Mouse (Mus musculus) cerebellum, adult 11-12 months (tissue): ENCODE results near the gene Sash1.
"Not testable (repeated sequence)": the region's sequence is repeated elsewhere in the genome, so short reads cannot be mapped to it uniquely, and the experiment has no call there.

Experiments used
- DNase-seq: peaks from one replicate; pipeline ENCODE4 v3.0.0; 2022

Gene Sash1

DNA sequence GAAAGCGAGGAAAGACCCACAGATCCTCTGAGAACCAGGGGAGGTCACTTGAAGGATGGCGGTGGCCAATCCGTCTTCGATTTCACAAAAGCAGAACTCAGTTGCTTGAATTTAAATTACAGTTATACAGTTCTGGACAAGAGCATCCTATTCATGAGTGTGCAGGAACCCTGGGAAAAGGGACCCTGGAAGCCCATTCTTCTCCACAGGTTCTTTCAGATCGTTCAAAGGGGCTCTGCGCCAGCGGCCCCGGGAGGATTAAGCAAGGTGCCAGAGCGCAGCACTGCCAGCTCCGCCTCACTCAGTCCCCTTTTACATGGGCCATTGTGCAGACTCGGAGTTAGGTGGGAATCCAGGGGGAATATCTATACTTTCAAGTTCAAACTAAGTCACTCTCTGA, 136.3 kb downstream of the Sash1 start:
- no peak for DNase-seq

DNA sequence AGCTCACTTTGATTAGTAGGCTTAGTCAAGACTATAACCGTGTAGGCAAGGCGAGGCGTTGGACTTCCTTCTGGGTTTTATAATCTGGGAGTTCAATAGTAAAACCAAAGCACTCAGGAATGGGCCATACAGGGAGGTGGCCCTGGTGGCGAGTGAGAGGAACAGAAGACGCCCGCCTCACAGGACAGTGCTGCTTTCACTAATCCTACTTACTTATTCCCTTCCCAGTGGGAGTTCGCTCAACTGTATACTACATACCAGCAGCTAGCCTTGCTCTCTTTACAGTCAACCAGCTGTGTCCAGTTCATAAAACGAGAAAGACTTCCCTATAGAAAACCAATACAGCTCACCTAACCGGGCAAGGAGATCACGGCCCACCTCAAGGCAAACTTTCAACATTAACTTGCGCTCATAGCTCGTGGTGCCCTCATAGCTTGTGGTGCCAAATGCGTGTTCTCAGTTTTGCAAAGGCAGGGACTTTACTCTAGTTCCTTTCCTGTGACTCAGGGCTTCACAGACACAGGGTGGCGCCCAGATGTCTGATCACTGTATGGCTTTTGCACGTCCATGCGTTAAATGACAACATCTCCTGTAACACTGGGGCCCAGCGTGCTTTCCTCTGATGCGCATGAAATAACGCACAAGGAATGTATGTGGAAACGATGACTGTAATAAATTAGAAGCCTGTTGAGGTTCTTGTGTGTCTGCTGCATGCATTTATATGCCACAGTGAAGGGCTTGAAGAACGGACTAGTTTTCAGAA, 138.2 kb downstream of the Sash1 start:
- DNase-seq = no peak

DNA sequence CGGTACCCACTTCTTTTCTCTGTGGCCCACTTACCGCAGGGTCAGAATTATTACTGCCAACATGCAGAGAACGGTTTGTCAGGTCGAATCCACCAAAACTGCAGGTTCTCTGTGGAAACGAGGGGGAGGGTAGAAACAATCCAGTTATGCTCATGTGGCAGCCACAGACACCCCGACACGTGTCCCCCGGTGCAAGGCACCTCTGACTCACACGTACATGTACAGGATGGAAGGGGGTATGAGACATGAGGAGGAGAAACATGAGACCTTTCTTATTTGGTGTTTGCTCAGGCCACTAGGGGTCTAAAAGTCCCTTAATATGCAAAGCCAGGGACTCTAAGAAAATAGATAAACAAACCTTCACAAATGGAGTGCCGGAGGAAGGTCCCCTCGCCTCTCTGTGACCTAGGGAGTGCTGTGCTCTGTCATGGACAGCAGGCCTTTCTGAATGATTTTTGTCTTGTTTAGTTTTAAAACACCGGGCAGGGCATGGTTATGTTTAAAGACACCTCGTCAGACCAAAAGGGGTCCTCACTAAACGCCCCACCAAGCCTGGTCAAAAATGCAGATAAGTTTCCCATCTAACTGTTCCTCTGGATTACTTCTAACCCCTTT, 139.7 kb downstream of the Sash1 start:
- DNase-seq = no peak

DNA sequence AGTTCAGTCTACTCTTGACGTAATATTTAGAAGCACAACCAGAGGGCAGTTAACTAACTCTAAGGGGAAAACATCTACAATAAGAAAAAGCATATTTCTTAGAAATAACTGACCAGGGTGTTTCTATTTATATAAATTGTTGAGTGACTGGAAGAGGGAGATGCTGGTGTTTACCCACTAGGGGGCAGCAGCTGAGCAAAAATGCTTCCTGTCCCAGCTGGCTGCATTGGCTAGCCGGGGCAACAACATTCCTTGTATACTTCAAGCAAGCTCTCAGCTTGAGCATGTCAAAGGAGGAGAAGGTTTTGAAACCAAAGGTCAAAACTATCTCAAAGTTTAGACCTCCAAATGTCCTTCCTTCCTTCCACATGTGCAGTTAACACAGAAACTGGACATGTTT, 143.0 kb downstream of the Sash1 start:
- DNase-seq = no peak

DNA sequence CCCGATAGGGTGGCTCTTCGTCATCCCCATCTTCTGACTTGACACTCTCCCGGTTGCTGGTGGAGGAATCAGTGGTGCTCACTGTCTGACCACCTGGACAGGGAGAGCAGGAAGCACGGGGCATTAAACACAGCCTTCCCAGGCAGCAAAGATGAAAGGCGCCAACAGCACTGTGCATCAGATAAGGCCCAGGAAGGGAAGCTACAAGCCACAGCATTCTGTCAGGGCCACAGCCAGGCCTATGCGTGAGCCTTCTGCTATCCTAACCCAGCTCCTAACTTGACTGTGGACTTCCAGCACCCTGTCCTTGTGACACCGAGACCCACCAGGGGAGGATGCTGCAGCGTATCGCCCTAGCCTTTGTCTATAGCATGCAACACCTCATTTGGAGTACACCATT, 144.4 kb downstream of the Sash1 start:
- DNase-seq = no peak

DNA sequence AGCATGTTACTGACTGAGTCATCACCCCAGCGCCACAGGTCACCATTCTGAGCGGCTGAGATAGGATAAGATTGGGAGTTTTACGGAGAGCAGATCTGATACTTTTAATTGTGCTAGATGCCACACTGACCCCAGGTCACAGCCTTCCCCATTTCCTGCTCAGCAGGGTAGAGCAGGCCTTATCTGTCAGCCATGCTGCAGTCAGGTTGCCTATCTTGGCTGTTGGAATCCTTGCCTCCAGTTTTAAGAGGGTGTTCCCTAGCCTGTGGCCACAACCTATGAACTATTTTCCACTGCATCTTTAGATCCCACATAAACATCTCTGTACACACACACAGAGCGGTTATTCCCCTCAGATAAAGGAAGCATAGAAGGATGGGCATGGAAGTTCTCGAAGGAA, 145.1 kb downstream of the Sash1 start:
- no peak for DNase-seq

DNA sequence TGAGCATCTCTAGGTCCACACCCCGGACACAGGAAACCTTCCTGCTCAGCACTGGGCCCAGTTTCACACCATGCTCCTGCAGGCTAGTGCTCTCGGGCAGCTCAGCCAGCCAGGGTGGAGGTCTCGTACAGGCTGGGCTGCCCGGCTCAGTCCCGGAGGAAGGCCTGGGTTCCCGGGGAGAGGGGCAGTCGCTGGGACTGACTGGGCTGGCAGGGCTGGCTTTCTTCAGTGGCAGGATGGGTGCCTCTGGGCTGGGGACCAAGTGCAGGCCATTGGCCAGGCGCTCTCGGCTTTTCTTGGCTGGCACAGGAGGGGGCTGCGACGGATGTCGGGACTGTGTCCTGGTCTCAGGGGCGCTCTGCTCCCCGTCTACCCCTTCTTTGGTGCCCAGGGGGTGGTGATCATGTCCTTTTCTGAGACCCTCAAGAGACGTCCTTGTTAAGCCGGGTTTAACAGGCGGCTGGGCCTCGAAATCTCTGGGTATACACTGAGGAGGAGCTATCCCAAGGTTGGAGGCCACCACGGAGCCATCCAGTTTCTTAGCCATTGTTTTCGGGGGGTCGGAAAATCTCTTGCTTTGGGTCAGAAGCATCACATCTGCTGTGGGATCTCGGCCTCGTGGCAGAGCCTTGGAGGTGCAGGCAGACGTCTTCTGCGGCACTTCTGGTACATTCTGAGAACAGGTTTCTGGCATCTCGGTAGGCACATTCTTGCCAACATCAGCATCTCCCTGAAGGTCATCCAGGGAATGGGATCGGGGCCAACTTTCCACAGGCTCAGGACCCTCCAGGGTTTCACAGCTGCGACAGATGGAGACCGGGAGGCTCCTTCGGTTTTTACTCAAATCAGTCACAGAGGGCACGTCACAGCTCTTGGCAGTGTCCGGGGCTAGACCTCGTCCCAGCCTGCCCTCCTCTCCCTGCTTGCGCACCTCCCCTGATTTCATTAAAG, 156.2 kb downstream of the Sash1 start:
- no peak for DNase-seq

DNA sequence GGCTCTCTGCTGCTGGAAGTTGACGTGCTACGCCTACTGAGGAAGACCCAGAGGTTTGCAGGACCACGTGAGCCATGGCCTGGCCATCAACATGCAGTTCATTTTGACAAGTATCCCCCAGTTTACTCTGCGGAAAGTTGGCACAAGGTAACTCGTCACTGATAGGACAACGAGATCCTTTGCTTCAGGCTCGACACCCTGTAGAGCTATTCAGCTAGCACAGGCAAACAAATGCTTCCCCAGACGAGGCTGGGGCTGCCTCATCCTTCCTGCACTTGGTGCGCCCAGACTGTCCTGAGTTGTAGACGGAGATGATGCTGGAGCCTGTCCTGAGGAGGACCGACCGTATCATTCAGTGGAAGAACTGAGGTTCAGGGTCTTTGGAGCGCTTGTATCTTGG, 166.5 kb downstream of the Sash1 start:
- no peak for DNase-seq

DNA sequence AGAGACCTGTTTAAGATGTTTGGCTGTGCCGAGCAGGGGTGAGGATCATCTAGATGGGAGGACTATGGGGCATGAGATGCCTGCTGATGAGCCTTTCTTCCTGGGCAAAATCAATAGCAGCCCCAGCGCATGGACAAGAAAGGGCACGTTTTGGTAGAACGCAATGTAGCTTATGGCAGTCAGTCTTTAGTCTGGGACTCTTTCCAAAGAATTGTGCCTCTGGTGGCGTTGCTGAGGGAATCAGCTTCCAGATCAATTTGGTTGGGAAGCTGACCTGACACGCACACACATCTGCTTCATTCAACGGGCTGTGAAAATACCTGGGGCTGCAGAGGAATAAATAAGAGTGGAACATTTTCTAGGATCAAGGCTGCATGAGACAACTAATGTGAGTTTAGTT, 167.0 kb downstream of the Sash1 start:
- no peak for DNase-seq

DNA sequence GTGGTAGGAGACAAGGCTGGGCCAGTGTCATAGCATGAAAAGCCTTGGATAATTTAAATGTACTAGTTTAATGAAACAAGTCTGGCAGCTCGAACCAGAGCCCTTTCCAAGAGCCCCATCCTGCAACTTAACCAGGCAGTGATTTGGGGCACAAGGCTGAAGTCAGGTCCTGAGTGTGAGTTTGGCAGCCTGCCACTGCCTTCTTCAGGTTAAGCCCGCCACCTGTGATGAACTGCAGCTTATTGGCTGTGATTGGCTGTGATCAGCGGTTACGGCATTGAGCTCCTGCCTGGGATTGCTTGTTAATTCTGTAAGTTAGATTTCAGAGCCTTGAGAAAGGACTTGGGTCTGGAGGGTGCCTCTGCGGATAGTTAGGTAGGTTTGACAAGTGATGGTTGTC, 168.7 kb downstream of the Sash1 start:
- no peak for DNase-seq

DNA sequence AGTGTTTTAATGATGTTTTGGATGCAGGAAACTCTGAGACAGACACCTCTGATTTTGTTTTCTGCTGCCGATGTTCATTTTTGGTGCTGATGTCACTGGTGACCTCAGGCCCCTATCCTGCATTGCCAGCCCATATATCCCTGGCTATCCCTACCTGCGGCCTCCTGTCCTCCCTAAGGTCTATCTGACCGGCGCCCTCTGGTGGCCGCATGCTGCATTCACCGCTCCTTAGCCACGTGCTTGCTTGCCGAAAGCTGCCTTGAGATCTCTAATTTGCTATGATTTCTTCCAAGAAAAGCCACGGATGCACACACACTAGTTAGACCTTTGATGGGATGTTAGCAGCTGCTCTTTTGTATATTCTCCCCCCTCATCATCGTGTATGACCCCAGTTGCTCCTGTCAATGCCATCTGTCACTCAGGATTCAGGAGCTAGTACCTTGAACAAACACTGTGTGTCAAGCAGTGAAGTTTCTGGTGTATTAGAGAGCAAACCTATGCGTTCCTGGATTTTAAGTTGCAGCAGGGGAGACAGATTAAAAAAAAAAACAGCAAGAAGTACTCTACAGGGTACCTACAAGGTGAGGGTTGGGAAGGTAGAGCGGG, 170.1 kb downstream of the Sash1 start:
- DNase-seq = peak; percentile 47

DNA sequence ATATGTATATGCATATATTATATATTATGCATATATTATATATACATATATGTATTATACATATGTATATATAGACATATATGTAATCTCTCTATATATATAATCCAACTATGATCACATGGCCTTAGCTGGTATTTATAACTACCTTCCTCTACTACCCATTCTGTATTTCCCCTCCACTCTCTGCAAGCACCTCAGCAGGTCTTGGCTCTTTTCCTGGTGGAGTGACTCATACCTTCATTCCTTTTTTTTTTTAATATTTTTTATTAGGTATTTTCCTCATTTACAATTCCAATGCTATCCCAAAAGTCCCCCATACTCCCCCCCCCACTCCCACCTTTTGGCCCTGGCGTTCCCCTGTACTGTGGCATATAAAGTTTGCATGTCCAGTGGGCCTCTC, 189.2 kb downstream of the Sash1 start:
- DNase-seq = not testable (repeated sequence)

DNA sequence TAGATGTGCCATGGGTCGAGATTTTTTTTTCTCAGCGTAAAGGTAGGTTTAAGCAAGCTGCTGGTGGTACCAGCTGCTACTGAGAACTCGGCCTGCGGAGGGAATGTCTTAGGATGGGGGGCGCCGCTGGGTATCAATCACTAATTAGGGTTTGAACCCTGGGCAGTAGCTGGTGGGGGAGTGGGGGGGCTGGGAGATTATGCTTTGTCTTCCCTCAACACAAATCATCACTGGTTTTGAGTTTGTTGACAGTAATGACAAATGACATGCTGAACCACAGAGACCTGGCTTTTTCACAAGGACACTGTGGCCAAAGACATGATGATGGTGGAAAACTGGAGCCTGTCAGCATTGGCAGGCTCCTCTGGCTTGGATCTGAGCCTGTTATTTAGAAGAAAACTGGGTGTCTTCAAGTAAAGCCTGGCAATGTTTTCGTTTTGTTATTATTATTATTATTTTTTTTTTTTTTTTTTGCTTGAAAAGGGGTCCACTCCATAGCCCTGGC, 191.8 kb downstream of the Sash1 start:
- no peak for DNase-seq

DNA sequence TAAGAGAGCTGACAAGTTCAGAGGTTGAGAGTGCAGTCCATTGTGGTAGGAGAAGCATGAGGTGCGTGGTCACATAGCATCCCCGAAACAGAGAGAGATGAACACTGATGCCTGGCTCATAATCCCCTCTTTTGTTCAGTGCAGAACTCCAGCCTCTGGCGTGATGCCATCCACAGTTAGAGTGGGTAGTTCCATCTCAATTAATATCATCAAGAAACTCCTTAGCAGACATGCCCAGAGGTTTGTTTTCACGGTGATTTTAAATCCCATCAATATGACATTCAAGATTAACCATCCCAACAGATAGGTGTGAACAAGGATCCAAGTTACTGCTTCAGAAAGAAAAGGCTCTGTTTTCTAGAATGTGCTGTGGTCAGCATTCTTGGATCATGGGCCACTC, 192.3 kb downstream of the Sash1 start:
- DNase-seq = no peak

DNA sequence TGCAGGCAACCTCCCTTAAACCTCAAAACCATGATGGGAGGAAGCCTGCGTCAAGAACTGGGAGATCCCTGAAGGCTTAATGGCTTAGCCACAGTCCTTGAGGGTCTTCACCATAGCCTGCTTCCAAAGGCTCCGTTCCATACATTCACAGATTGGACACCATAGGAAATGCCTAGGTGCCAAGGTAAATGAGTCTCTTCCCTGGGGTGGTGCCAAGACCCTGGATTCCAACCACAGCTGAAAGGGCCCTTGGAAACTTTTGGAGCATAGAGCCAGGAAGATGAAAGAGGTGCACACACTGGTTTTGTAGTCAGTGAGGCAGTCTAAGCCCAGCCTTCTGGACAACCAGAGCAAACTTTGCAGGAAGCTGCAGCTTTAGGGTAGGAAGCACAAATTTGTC, 193.3 kb downstream of the Sash1 start:
- DNase-seq = no peak

DNA sequence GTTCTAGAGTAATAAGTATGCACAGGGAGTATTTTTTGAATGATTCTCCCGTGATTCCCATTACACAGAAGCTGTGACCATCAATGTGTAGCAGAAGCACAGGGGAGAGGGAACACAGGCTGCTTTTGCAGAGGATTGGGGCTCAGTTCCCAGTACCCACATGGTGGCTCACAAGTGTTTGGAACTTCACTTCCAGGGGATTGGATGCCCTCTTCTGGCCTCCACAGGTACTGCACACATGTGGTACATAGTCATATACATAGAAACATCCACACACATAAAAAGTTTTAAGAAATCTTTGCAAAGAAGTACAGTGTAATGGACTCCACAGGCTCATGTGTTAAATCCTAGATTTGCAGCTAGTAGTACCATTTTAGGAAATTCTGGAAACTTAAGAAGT, 199.7 kb downstream of the Sash1 start:
- DNase-seq = no peak

DNA sequence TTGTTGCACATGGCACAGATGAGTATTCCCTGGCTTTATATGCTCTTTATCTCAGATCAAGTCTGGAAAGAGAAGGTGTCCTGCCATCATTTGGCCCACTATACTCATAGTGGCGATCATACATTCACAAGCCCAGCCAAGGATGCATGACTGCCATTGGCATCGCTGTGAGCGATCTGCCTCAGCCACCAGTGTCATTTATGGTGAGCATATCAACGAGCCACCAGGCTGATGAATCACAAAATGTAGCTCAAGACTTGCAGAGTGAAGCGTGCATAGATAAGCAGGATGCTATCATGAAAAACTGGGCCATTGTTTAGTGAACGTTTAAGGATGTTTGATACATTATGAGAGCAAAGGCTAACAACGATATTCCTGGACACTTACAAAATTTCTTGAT, 200.6 kb downstream of the Sash1 start:
- no peak for DNase-seq

DNA sequence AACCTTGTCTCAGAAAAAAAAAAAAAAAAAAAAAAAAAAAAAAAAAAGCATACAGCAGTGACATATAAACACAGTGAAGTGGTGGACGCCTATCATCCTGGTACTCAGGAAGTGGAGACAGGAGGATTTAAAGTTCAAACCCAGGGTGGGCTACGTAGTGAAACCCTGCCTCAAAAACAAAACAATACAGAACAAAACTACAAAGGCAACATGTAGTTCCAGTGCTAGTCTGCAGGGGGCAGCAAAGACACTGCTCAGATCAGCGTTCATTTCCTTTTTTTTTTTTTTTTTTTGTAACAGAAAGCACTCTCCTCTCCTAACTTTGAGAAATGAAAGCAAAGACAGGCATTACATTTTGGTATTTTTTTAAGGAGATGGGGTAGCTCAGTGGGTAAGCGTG, 203.0 kb downstream of the Sash1 start:
- no peak for DNase-seq

DNA sequence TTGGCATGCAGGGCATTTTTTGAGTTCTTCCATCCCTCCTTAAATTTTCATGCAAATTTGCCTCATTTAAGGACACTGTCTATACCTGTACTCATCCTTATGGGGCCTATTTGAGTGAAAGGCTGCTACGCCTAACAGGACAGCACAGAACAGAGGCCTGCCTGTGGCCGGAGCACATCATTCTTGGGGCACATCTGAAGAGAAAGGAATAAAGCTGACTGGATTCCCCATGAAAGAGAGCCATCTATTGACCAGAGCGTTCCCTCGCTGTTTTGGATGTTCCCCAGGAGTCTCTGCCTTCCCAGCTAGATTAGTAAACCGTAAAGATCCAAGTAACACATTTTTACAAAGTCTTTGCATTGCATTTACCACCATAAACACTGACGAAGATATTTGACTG, 203.5 kb downstream of the Sash1 start:
- no peak for DNase-seq

DNA sequence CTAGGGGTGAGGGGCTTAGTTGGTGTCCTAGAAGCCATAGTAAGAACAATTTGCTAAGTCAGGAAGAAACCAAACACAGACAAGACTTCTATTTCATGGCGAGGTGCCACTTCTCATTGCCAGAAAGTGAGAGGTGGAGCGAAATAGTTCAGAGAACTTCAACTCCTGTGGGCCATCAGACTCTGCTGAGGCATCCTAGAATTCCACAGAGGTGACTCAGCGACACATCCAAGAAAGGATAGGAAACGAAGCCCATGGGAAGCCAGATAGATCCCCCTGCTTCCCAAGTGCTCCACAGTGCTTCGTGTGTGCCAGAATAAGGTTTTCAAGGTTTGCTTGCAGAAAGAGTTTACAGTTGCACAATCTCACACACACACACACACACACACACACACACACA, 209.1 kb downstream of the Sash1 start:
- no peak for DNase-seq
